Mouse (Mus musculus) G1E (cell line): ENCODE results near the gene Bcar1. TPM values are rescaled to one million over a fixed set of nuclear protein-coding genes. Genes with fewer than 3 reads are reported as not detected.

Source experiments
- ATAC-seq: 2 replicates; pipeline ENCODE4 v1.8.0; 2016; ENCODE audit warnings: mild to moderate bottlenecking; ENCODE audit not compliant: insufficient number of reproducible peaks, poor library complexity, low FRiP score, severe bottlenecking; ENCODE audit errors: extremely low read depth
- DNase-seq: peaks from one replicate; pipeline ENCODE4 v3.0.0; 2012; ENCODE audit warnings: low spot score
- H3K27me3 ChIP-seq: 2 replicates; pipeline ENCODE4 v1.6.1; 2012; ENCODE audit warnings: mild to moderate bottlenecking, low read length, inconsistent platforms; ENCODE audit not compliant: insufficient read depth
- H3K36me3 ChIP-seq: replicated peaks from 2 replicates; pipeline ENCODE3; 2012; ENCODE audit warnings: mild to moderate bottlenecking, inconsistent platforms
- H3K4me1 ChIP-seq: 2 replicates; pipeline ENCODE4 v1.6.1; 2012; ENCODE audit warnings: low read depth, low read length, inconsistent platforms, mixed read lengths; ENCODE audit not compliant: insufficient read depth
- H3K4me3 ChIP-seq: 2 replicates; pipeline ENCODE4 v1.5.1; 2012; ENCODE audit warnings: low read depth, mild to moderate bottlenecking, inconsistent platforms, low read length, moderate library complexity, mixed read lengths
- H3K9me3 ChIP-seq: replicated peaks from 2 replicates; pipeline ENCODE4 v1.6.1; 2012; ENCODE audit warnings: inconsistent platforms
- CTCF ChIP-seq: IDR thresholded peaks from 2 replicates; pipeline ENCODE4 v1.5.1; 2012; ENCODE audit warnings: low read depth, low read length, inconsistent platforms, mixed read lengths
- GATA1 ChIP-seq: IDR thresholded peaks from 2 replicates; pipeline ENCODE4 v1.6.1; 2012; ENCODE audit warnings: borderline replicate concordance, low read length, inconsistent platforms, mixed read lengths
- GATA2 ChIP-seq: IDR thresholded peaks from 2 replicates; pipeline ENCODE4 v1.6.1; 2012; ENCODE audit warnings: low read depth, low read length, inconsistent platforms, borderline replicate concordance
- POLR2AphosphoS5 ChIP-seq: IDR thresholded peaks from 2 replicates; pipeline ENCODE4 v1.6.1; 2012; ENCODE audit warnings: low read depth, low read length, inconsistent platforms; ENCODE audit not compliant: insufficient replicate concordance
- TAL1 ChIP-seq: conservative IDR thresholded peaks from 2 replicates; pipeline ENCODE4 v1.6.1; 2012; ENCODE audit warnings: low read depth, low read length, inconsistent platforms, mixed read lengths
- polyA plus RNA-seq: library from polyadenylated mRNA; stranded (reverse); fragments of >175 nt; gene quantifications from 2 replicates; pipeline ENCODE4 v1.2.3, GENCODE M21; 2012
- total RNA-seq, 2 experiments: library from RNA; stranded (forward) in 1 of 2; stranded (reverse) in 1 of 2; fragments of 200-1000 nt in 1 of 2; fragments of >200 nt in 1 of 2; fragmentation: Nextera tagmentation in 1 of 2; gene quantifications; 2 replicates each; pipeline ENCODE4 v1.2.3; 2014 to 2017

Gene Bcar1
- total and polyA plus RNA-seq, 3 experiments, result 0.39 to 1.1 (median 1.0) TPM

DNA sequence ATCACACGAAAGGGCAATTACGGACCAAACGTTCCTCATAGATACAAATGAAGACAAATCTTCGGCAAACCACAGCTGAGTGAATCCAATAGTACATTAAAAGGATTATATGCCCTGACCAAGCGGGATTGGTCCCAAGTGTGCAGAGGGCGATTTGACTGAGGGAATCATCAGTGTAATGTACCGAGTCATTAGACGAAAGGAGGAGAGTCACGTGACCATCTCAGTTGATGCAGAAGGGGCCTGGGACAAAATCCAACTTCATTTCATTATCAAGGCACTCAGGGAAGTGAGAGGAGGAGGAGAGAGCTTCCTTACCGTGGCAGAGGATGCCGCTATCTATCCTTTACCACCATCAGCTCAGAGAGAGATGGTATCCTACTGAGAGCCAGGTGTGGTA is 62.5 kb downstream of the Bcar1 start:
- peaks cover 4% of the 10 kb centered on the region; the same call in 1 of the 2 replicates for H3K9me3 ChIP-seq
- ATAC-seq (no peak), DNase-seq (no peak)
- H3K4me3 ChIP-seq, result no peak overlapping the region
- peaks cover 17% of the 10 kb centered on the region for H3K27me3 ChIP-seq
- TF ChIP-seq GATA1, result no peak
- no peak for TF ChIP-seq GATA2
- no peak for TF ChIP-seq POLR2AphosphoS5
- TF ChIP-seq TAL1, result no peak
- no peak for TF ChIP-seq CTCF
- H3K36me3 ChIP-seq, result no peaks in the 10 kb centered on the region
- 0 out of 2 replicates have a peak, but pooled peaks cover 7% of the 10 kb centered on the region for H3K4me1 ChIP-seq

DNA sequence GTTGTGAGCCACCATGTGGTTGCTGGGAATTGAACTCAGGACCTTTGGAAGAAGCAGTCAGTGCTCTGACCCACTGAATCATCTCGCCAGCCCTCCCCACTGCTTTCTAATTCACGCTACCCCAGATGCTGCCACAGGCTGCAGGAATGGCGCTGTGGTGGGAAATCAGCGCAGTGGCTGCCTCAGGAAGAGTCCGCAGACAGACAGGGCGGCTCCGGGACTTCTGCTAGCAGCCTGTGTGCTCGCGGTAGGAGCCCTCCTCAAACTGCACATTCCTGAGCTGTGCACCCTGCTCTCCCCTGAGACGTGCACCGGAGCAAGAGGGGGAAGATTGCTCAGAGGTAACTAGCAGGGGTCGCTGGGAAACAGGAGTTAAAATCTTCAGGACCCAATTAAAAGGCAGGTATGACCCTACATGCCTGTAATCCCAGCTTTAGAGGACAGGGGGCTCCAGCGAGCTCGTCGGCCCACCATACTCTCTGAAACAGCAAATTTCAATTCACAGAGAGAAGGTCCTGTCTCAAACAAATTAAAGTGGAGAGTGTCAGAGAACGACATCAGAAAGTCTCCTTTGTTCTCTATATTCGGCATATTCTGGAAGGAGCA is 63.1 kb downstream of the Bcar1 start:
- H3K4me3 ChIP-seq, result no peak overlapping the region
- ATAC-seq, result no peak
- H3K27me3 ChIP-seq, result peaks cover 17% of the 10 kb centered on the region

DNA sequence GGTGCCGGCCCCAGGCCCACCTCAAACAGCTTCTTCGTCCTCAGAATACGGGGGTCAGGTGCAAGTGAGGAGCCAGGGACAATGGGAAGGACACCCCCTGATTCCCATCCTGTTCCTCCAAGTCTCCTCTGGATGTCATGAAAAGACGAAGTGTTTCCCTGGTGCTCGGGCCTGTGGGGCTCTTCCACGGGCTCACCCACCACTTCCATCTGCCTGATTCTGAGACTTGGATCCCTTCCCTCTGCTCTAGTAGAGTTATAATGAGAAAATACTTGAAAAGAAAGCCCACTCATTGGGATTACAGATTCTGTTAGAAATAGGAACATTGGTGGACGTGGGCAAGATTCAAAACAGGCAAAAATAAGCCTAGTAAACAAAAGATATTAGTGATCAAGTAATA is 64.8 kb downstream of the Bcar1 start:
- DNase-seq, result no peak
- TF ChIP-seq GATA1, result no peak
- TF ChIP-seq GATA2, result no peak
- TF ChIP-seq CTCF, result no peak
- TF ChIP-seq POLR2AphosphoS5, result no peak
- no peak for TF ChIP-seq TAL1
- Histone ChIP-seq H3K4me3 (no peak overlapping the region), H3K9me3 (peaks cover 5% of the 10 kb centered on the region; the same call in 1 of the 2 replicates), H3K27me3 (peaks cover 17% of the 10 kb centered on the region), H3K4me1 (0 out of 2 replicates have a peak, but pooled peaks cover 5% of the 10 kb centered on the region), H3K36me3 (no peaks in the 10 kb centered on the region)
- ATAC-seq, result no peak

More for the DNA sequence above, 63.1 kb downstream of the Bcar1 start:
- Histone ChIP-seq H3K4me1 (0 out of 2 replicates have a peak, but pooled peaks cover 5% of the 10 kb centered on the region), H3K36me3 (no peaks in the 10 kb centered on the region), H3K9me3 (peaks cover 5% of the 10 kb centered on the region; the same call in 1 of the 2 replicates)
- no peak for TF ChIP-seq TAL1
- no peak for TF ChIP-seq CTCF
- no peak for TF ChIP-seq POLR2AphosphoS5
- no peak for TF ChIP-seq GATA1
- DNase-seq, result no peak

DNA sequence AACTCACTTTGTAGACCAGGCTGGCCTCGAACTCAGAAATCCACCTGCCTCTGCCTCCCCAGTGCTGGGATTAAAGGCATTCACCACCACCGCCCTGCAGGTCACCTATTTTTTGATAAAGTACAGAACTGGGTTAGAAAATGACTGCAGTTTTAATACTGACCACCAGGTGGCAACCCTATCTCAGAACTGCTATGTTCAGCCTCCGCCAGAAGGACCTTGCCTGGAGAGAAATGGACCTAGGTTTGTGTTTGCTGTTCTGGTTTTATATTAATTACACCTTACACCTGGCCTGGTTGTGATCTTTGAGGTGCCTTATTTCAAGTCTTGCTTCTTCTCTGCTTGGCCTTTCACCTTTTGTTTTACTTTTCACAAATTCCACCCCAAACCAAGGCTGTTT is 65.5 kb downstream of the Bcar1 start:
- ATAC-seq, result peak; percentile 63
- H3K4me1 ChIP-seq, result 0 out of 2 replicates have a peak, but pooled peaks cover 5% of the 10 kb centered on the region
- H3K9me3 ChIP-seq, result peaks cover 5% of the 10 kb centered on the region; the same call in 1 of the 2 replicates
- TF ChIP-seq POLR2AphosphoS5 (no peak), GATA2 (no peak), TAL1 (no peak), CTCF (peak; percentile 46), GATA1 (no peak)
- H3K4me3 ChIP-seq, result no peak overlapping the region
- DNase-seq, result peak; percentile 23
- H3K27me3 ChIP-seq, result peaks cover 15% of the 10 kb centered on the region
- peaks cover 2% of the 10 kb centered on the region for H3K36me3 ChIP-seq

DNA sequence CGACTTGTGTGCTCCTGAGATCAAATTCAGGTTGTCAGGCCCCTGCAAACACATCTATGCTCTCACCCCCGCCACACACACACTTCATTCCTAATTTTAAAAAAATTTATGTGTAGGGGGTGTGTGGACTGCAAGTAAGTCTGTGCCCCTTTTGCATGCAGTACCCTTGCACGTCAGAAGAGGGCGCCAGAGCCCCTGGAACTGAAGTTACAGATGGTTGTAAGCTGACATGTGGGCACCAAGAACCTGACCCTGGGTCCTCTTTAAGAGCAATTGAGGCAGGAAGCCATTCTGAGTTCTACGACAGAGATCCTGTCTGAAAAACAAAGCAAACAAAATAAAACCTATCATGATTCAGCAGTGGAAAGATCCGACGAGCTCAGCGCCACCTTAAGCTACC is 67.4 kb downstream of the Bcar1 start:
- Histone ChIP-seq H3K27me3 (peaks cover 11% of the 10 kb centered on the region), H3K4me3 (no peak overlapping the region), H3K9me3 (peaks cover 5% of the 10 kb centered on the region; the same call in 1 of the 2 replicates), H3K36me3 (peaks cover 11% of the 10 kb centered on the region), H3K4me1 (peaks cover 7% of the 10 kb centered on the region; the same call in 1 of the 2 replicates)
- no peak for ATAC-seq
- DNase-seq, result no peak
- TF ChIP-seq TAL1 (no peak), GATA1 (no peak), GATA2 (no peak), CTCF (peak; percentile 60), POLR2AphosphoS5 (no peak)

DNA sequence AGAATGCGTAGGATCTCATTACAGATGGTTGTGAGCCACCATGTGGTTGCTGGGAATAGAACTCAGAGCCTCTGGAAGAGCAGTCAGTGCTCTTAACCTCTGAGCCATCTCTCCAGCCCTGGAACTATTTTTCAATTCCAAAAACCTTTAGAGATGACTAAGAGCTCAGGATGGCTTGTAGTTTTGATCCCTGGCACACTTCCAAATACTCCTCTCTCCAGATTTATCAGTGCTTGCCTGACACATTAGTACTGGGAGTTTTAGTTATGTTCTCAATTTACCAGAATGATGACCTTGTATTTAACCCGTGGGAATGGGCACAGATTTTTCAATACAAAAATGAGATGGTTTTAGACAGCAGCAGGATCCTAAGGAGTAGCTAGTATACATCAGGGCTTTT is 76.9 kb downstream of the Bcar1 start:
- Histone ChIP-seq H3K9me3 (peaks cover 8% of the 10 kb centered on the region), H3K27me3 (no peaks in the 10 kb centered on the region), H3K4me1 (peaks cover 12% of the 10 kb centered on the region), H3K36me3 (peaks cover 64% of the 10 kb centered on the region), H3K4me3 (no peak overlapping the region)
- ATAC-seq (no peak), DNase-seq (no peak)
- TF ChIP-seq GATA2, result no peak
- TF ChIP-seq CTCF, result no peak
- no peak for TF ChIP-seq POLR2AphosphoS5
- TF ChIP-seq TAL1, result no peak
- TF ChIP-seq GATA1, result no peak
